Mouse (Mus musculus) frontal cortex, postnatal 10 days (tissue): Measurements from ENCODE around the gene Mtfp1.
"Not testable (repeated sequence)": the region's sequence is repeated elsewhere in the genome, so short reads cannot be mapped to it uniquely, and the experiment has no call there.

ENCODE experiments used
- DNase-seq, 2 experiments: peaks; one replicate each; pipeline ENCODE4 v3.0.0; 2022; ENCODE audit warnings: low spot score in 2 of 2, mixed read lengths in 1 of 2

Gene Mtfp1

DNA sequence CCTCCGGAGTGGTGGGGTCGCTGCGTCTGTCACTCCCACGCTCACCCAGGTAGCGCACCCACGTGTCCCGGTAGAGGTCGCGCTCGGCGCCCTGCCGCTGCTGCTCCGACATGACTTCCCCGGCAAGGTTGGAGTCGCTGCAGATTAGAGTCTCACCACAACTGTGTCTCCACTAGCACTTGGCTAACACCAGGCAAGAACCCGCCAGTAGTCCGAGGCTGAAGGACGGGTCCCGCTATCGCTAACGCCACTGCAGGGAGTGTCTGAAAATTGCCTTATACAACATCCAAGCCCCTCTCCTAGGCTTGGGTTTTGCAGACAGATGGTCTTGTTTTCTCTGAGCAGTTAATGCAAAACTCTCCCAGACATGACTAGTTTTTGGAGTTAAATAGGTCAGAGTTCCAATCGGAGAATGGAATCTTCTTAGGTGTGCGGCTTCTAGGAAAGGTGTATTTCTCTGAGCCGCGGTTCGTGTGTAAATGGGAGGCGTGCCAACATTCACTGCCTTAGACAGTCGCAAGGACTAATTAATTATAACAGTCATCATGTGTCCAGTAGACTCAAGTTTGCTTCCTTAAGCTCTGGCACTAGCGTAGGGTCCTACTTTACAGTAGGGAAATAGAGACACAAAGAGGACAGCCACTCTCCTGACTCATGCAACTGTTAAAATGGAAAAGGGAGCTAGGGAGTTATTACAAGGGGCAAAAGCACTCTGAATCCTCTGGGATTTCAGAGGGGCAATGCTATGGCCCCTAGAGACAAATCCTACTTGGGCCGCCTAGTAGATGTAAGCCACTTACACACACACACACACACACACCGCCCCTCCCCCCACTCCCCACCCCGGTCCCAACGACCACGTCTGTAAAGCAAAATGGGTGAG, at the start of gene Mtfp1:
TSS of gene Mtfp1 (minus strand) at position 275 of the 883 bp plus-strand sequence.
- peak in 1 of 2 experiments; percentile 52 for DNase-seq

DNA sequence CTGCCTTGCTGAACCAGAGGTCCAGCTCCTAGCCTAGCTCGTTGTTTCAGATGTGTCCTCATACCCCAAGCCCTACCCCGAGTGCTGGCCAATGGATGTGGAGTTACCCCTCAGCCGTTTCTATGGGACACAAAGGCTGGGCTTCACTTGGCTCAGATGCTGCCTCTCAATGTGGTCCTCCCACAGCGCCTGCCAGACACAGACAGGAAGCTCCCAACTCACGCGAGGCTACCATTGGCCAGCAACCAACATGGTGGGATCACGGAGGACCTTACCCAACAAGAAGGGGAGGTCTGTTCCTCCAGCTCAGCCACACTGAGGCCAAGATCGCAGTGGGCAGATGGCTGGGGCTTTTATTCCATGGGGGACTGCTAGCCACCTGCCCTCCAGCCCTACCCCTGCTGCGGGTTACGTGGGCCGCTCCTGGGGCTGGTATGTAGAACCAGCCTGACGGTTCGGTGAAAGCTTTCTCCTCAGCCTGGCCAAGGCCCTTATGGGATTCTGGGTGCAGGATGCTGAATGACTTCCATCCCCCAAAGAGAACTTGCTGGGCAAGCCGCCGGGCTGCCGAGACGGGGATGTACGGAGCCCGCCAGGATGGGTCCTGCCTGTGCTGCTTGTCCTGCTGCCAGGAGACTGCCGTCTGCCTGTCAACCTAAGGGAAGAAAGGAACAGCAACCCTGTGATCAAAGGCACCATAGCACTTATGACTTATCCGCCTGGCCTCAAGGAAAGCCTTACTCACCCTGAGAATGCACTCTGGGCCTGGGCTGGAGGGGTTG, 48.2 kb upstream of the Mtfp1 start:
- no peak for DNase-seq

DNA sequence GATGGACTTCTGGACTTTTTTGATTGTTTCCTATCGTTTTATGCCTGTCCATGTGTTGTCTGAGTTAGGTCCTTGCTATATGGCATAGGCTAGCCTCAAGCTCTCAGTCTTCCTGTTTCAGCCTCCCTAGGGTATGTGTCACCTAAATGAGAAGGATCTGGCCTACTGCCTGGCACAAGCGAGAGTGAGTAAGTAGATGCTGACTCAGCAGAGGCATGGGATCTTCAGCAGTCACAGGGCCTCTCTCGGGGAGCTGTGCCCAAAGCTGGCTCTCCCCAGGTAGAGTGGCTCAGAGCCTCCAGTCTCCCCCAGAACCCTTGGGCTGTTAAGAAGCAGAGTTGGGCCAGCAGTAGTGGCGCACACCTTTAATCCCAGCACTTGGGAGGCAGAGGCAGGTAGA, 47.1 kb upstream of the Mtfp1 start:
- no peak for DNase-seq

DNA sequence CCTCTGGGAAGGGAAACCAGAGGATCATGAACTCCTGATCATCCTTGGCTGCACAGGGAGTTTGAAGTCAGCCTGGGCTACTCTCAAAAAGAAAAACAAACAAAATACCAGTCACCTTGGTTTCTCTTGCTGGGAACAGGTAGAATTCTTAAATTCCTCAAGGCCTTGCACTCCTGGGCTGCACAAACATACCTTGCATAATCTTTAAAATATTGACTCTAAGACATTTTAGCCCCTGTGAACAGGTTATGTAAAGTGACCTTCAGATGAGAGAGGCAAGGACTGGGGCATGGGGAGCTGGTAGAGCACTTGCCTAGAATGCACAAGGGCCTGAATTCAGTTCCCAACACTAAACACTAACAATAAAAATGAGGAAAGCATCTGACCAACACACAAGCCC, 46.3 kb upstream of the Mtfp1 start:
- no peak for DNase-seq

DNA sequence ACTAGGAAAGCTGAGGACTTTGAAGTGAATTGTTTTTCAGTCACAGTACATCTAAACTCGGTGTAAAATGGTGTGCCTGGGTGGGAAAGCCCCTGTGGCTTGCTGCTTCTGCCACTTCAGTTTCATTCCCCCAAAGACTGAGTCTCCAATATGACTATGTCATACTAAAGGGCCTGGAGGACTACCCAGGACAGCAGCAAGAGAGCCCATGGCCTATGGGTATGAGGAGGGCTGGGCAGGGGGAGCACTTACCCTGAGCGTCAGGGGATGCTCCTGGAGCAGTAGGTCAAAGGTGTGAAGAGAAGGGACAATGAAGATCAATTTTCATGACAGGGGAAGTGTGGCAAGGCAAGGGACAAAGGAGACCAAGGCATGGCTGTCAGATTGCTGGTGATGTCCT, 43.7 kb upstream of the Mtfp1 start:
- no peak for DNase-seq

DNA sequence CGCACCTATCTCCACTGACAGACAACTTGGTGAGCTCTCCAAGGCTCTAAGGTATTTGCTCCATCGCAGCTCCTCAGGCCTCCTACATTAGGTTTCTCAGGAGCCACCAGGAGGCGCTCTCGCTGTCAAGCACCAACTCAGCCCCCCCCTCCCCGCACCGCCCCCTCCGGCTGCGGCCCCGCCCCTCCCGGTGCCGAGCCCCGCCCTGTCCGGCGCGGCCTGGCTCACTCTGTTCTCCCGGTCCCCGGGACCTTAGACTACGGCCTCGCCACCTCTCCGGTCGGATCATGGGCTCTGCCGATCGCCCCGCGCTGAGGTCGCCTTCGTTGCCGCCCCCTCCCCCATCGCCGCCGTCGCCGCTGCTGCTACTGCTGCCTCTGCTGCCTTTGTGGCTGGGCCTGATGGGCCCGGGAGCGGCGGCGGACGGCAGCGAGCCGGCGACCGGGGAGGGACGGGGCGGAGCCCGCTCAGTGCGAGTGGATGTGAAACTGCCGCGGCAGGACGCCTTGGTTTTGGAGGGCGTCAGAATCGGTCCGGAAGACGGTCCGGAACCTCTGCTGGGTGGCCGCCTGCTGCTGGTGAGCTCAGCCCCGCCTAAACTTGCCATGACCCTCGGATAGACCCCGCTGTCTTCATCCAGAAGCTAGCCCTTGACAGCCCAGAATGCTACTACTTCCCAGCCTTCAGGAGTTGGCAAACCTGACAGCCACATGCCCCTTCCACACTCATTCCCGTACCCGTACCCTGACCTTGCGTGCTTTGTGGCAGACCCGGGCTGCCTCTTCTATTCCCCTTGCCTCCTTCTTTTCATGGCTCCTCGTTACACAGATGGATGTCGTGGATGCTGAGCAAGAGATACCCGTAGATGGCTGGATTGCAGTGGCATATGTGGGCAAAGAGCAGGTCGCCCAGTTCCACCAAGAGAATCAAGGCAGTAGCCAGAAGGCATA, 40.0 kb upstream of the Mtfp1 start, which contains the start of gene Rnf215:
TSS of gene Rnf215 (plus strand) at position 217 of the 950 bp plus-strand sequence.
- peak; percentile 57 to 86 for DNase-seq

DNA sequence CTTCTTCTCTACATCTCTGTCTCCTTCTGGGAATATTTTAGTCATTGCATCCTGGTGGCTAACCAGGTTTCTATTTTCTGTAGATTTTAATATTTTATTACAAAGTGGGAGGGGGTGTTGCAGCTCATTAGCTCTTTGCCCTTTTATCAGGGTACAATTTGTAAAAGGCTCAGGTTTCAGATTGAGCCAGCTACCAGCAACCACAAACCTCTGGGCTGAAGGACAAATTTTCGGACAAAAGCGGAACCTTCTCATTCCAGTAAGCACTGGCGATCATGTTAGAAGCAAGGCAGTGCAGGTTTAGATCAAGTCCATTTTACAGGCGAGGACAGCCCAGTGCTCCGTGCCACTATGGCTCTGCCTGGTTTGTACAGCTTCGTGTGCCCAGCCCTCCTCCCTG, 39.2 kb upstream of the Mtfp1 start:
- no peak for DNase-seq

DNA sequence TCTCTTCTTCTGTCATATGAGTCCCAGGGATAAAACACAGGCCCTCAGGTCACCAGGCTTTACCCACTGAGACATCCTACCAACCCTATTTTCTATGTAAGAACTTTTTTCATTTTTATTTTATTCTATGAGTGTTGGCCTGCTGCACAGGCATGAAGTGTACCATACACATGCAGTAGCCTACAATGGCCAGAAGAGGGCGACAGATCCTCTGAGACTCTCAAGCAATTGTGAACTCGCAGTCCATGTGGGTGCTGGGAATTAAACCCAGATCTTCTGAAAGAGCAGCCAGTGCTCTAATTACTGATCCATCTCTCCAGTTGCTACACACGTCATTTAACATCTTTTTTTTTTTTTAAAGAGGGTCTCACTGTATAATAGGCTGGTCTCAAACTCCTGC, 38.2 kb upstream of the Mtfp1 start:
- no peak for DNase-seq

DNA sequence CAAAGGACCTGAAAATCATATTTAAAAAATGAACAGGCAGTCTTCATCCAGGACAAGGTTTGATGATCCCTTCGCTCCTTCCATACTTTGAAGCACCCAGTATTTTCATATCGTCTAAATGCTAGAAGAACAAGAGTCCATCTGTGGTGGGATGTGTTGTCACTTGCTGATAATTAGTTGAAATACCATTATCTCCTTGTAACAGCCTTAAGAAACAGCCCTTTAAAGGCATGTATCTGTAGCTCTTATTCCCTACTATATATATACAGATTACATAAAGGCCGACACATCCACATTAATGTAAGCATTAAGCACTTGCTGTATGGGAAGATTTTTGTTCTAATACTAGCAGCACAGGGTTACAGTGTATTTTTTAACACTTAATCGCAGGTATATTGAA, 33.2 kb upstream of the Mtfp1 start:
- not testable (repeated sequence) for DNase-seq

DNA sequence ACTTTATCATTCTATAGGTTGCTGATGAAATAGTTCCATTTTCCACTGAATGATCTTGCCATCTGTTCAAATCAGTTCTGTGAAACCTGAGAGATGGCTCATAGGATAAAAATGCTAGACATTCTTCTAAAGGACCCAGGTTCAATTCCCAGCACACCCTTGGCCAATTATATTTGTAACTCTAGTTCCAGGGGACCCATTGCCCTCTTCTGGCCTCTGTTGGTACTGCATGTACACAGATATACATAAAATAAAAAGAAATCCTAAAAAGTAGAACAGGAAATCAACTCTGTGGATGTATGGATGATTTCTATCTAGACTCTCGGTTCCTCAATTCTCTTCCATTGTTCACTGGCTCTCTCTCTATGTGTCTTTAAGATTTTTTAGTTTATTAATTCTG, 31.8 kb upstream of the Mtfp1 start:
- DNase-seq, result no peak

DNA sequence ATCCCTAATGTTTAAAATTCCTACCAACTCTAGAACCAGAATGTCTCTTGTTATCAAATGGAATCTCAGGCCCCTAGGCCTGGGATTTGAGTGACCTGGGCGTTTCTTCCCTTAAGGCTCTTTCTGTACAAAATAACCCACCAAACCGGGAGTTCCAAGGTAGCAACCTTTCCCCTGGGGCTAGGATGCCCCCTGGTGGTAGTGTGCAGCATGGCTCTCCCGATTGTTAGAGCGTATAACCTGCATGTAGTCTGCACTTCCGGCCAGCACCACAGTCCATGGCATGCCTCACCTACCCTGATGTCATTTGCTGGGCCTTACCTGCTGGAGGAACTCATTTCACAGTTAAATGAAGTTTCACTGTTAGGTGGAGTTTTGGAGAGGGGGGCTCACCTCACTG, 28.7 kb upstream of the Mtfp1 start:
- no peak for DNase-seq

DNA sequence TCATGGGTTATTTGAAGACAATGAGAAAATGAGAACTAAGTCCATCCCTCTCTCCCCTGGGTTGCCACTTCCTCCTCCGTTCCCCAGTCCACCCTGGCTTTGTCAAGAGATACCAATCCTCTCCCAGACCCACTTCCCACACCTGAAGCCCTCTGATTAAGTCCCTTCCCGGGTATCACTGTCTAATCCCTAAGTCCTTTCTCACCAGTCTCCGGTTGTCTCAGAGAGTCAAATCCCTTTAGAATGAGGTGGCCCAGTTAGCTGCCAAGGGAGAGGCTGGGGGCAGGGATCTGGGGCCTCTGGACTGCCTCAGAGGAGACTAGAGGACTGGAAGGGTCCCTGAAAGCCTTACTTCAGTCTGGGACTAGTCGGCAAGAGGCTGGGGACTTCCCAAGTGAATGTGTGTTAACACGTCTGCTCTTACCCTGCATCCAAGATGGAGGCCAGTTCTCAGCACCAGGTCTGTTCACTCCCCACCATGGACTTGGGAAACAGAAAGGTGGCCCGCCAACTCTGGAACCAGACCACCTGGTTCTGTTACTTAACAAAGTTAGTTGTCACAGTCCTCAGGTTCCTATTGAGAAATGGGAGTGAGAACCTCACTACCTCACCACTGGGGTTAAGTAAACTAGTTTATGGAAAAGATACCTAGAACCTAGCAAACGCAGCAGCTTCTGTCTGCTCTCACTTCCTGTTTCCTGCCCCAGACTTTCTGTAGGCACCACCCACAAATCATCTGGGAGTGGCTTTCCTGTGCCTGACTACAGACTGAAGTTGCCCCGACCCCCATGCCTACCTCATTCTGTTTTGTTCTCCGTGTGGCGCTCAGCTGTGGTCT, 27.7 kb upstream of the Mtfp1 start, which contains the start of gene Sec14l2:
TSS of gene Sec14l2 (minus strand) at position 674 of the 838 bp plus-strand sequence.
- no peak for DNase-seq

DNA sequence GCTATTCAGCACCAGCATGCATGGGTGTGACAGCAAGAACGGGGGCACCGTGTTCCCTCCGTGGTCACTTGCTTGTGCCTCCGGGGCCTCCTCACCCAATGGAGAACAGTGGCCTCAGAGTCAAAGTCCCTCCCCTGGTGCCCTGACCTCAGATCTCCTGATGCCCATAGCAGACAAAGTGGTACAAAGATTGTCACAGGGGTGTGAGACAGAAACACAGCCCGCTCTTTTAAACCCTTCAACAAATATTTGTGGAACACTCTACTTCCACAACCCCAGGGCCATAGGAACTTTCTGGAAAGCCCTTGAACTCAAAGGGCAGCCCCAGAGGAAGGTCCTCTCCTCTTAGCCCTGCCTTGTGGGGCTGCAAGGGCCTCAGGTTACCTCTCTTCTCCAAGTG, 27.0 kb upstream of the Mtfp1 start:
- no peak for DNase-seq

DNA sequence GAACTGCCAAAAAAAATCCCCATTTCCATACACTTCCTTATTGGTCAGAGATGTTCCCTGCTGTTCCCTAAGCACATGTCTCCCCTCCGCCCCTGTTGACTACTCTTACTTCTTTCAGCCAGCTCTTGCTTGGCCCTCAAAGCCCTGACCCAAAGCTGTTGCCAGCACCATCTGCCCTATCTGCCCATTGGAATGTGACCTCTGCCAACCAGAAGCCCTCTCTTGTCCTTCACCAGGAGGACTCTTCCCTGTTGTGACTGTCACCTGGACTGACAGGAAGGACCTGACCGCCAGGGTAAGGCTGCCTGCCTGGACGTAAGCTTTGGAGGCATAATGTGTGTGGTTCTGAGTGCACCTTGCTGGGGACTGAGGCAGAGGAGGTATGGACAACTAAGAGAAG, 26.4 kb upstream of the Mtfp1 start:
- no peak for DNase-seq

DNA sequence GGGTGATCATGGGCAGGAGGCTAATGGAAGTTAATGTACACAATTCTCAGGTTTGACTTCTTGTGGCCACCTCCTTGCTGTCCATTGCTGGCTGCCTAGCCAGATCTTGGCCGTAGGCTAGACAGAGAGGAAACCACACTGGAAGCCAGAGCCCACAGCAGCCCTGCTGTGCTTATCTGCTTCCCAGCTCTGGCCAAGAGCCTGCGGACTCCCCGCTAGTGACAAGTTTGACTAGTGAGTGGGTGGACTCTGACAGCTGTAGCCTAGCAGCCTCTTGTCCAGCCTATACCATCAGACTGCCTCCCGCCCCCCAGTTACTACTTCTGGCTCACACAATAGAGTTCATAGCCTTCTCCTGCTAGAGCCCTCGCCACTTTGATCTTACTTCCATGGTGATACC, 24.4 kb upstream of the Mtfp1 start:
- no peak for DNase-seq

DNA sequence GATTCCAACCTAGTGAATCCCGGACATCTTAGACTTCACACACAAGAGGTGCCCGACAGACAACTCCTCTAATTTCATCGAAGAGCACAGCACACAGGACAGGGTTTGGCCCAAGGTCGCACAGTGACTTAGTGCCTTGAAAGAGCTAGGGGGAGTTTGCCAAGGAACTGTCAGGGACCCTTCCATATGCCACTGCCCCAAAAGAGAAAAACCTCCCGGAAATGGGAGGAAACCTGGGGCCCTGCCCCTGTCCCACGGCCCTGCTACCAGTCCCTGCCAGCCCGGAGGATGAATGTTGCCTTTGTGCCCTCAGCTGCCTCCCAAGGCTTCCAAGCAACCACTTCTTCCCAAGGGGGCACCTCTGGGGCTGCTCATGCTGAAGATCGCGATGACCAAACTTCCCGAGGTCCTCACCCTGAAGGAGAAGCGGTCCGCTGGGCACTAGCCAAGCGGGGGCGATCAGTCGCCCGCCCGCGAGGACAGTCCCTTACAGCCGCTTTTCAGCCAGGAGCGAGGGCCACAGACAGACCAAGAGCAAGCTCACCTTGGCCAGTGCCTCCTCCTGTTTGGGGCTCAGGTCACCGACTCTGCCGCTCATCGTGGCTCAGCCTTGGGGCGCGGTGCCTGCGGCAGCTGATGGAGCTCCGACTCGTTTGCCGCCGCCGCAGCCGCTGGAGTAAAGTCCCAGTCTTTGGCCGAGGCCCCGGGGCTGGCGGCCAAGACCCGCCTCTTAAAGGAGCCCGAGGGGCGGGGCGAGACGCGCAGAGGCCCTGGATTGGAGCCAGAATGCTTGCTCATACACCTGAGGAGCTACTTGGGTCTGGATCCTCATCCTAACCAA, 23.1 kb upstream of the Mtfp1 start:
- DNase-seq, result peak; percentile 66 to 67

DNA sequence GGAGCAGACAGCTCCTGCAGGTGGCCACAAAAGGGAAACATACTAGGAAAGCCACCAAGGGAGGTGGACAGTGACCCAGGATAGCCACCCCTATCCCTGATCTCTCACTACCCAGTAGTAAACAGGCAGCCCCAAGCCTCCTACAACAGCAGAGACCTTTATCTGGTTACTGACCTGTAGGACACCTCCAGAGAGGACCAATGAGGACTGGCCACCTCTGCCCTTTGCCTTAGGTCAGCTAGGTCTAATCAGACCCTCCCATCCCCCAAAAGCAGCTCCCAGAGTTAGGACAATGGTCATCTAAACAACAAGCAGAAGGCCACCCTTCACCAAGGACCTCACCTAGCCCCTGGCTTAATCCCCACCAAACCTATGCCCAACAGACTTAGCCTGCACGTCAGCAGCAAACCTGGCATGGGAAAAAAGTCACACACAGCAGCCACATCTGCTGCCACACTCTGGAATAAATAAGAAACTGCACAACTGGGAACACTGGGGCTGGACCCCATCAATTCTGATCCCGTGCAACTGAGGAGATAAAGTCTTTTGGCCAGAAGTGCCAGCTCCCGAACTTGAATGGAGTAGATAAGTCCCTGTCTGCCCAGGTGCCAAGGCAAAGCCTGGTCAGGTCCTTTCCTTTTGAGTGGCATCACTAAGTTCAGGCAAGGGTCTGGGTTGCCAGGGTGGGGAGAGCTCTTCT, 22.3 kb upstream of the Mtfp1 start:
- no peak for DNase-seq

DNA sequence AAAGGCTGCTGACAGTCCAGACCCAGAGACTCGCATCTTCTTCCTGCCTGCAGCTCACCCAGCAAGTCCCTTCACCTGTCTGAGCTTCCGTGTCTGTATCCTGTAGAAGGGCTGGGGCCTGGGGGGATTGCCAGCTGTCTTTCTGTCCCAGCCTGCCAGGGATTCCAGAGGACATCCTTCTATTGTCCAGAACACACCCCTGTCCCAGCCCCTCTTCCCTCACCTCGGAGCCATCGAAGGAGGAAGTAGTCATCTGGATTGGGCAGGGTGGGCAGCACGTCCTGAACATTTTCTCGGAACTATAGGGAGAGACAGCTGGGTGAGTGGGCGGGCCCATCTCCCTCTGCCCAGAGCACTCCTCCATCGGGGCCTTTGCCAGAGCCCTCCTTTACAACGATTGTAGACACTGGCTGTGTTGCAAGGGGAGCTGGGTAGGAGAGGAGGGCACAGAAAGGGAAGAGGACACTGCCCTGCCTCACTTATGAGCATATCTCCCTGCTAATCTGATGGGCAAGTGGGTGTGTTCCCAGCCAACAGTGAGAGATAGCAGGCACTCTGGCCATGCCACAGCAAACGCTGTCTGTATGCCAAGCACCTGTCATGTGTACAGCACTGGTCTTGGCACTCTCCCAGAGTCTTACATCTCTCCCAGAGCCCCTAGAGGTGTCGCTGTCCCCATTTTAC, 21.4 kb upstream of the Mtfp1 start:
- no peak for DNase-seq

DNA sequence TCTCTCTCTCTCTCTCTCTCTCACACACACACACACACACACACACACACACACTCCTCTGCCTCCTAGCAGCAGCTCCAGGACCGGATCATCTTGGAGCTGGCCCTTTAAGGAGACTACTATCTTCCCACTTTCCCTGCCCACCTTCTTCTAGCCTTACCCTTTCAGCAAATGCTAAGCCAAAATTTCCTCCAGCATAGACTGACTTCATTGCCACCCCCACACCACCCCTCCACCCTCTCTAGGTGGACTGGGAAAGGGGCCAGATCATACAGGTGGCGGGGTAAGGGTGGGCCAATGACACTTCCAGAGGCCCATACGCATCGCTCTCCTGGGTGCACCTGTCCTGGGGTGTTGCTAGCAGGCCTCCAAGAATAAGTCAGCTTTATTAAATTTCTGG, 20.2 kb upstream of the Mtfp1 start:
- no peak for DNase-seq
